ENCODE assay signal across 8 mouse cellular contexts in genomic region chr14:31661671-31662554, GRCm38 (mm10). TPM values are rescaled to one million over a fixed set of nuclear protein-coding genes. Genes with fewer than 3 reads are reported as not detected.
DNase-seq lines count a peak whose midpoint lies in the region; ATAC-seq lines count a peak whose summit lies in the region.

No protein-coding gene starts in this region.

- WGBS in forebrain, embryonic 14.5 days: 2% methylated on average over 44 of the region's 44 CpGs
- WGBS in liver, embryonic 13.5 days (ENCODE audit: insufficient replicate concordance): 9% methylated on average over 44 of the region's 44 CpGs
- 4% methylated on average over 44 of the region's 44 CpGs for WGBS in stomach, embryonic 16.5 days

- peak overlapping the region; percentile 71 for H3K9ac ChIP-seq in forebrain, embryonic 14.5 days (ENCODE audit: low read length)
- H3K9ac ChIP-seq in liver, embryonic 13.5 days: peak overlapping the region; percentile 51
- peak overlapping the region; percentile 80 for H3K9ac ChIP-seq in stomach, embryonic 16.5 days (ENCODE audit: low read length)

- intact Hi-C loops in heart, postnatal 10 days (cut with DNase I): loop anchor here (1.0 to 2.0 kb wide), 2 partner anchors 35 to 43 kb away; no protein-coding TSS in a partner anchor

- no peaks in the 10 kb centered on the region for H3K27me3 ChIP-seq in forebrain, embryonic 14.5 days (replicated peaks; ENCODE audit: control insufficient read depth, insufficient read depth, low read length)
- H3K27me3 ChIP-seq in liver, embryonic 13.5 days: no peaks in the 10 kb centered on the region
- no peaks in the 10 kb centered on the region for H3K27me3 ChIP-seq in stomach, embryonic 16.5 days (ENCODE audit: control insufficient read depth, insufficient read depth, low read length)

- H3K4me2 ChIP-seq in forebrain, embryonic 14.5 days (ENCODE audit: low read length): peak overlapping the region; percentile 70
- H3K4me2 ChIP-seq in liver, embryonic 13.5 days: peak overlapping the region; percentile 76
- peak overlapping the region; percentile 68 for H3K4me2 ChIP-seq in stomach, embryonic 16.5 days (ENCODE audit: low read depth, low read length)

- no peaks in the 10 kb centered on the region for H3K9me3 ChIP-seq in forebrain, embryonic 14.5 days (replicated peaks; ENCODE audit: control insufficient read depth, low read length)
- no peaks in the 10 kb centered on the region for H3K9me3 ChIP-seq in liver, embryonic 13.5 days (replicated peaks)
- no peaks in the 10 kb centered on the region for H3K9me3 ChIP-seq in stomach, embryonic 16.5 days (replicated peaks; ENCODE audit: control insufficient read depth, low read length)

- 0 out of 2 replicates have a peak, but pooled peaks cover under 1% of the 10 kb centered on the region for H3K36me3 ChIP-seq in forebrain, embryonic 14.5 days (ENCODE audit: control insufficient read depth, insufficient read depth, low read length)
- H3K36me3 ChIP-seq in liver, embryonic 13.5 days: peaks cover 2% of the 10 kb centered on the region
- H3K36me3 ChIP-seq in stomach, embryonic 16.5 days (ENCODE audit: control insufficient read depth, insufficient read depth, low read length): peaks cover 4% of the 10 kb centered on the region

- peak; percentile 81 for DNase-seq in cerebellum, adult 11 months
- DNase-seq in forebrain, embryonic 14.5 days (ENCODE audit: low spot score): peak; percentile 96
- peak; percentile 87 to 90 for DNase-seq in heart, postnatal 10 days
- peak; percentile 86 to 94 for DNase-seq in kidney, postnatal 36 days
- DNase-seq in liver, embryonic 13.5 days: peak; percentile 27
- peak; percentile 87 for DNase-seq in neural tube, embryonic 10.5 days (ENCODE audit: extremely low spot score, low spot score)

- H3K4me1 ChIP-seq in forebrain, embryonic 14.5 days (ENCODE audit: control insufficient read depth, insufficient read depth, low read length): peaks cover 56% of the 10 kb centered on the region
- peaks cover 58% of the 10 kb centered on the region for H3K4me1 ChIP-seq in liver, embryonic 13.5 days (replicated peaks)
- H3K4me1 ChIP-seq in stomach, embryonic 16.5 days (ENCODE audit: control insufficient read depth, insufficient read depth, low read length): peaks cover 79% of the 10 kb centered on the region

- H3K4me3 ChIP-seq in forebrain, embryonic 14.5 days (ENCODE audit: low read depth, low read length): peak overlapping the region; percentile 36
- peak overlapping the region; percentile 56 for H3K4me3 ChIP-seq in liver, embryonic 13.5 days (replicated peaks)
- peak overlapping the region; percentile 47 for H3K4me3 ChIP-seq in stomach, embryonic 16.5 days (replicated peaks; ENCODE audit: low read length)

- peak; percentile 66 for ATAC-seq in CD4-positive, CD25-positive, alpha-beta regulatory T cell, adult 4 months
- ATAC-seq in forebrain, embryonic 14.5 days: peak; percentile 92
- peak; percentile 56 for ATAC-seq in liver, embryonic 13.5 days (ENCODE audit: low read depth)
- ATAC-seq in stomach, embryonic 16.5 days (ENCODE audit: insufficient read depth, low FRiP score): peak; percentile 92

- H3K27ac ChIP-seq in forebrain, embryonic 14.5 days (ENCODE audit: low read depth, low read length): peak overlapping the region; percentile 98
- peak overlapping the region; percentile 73 for H3K27ac ChIP-seq in liver, embryonic 13.5 days
- peak overlapping the region; percentile 100 for H3K27ac ChIP-seq in stomach, embryonic 16.5 days (ENCODE audit: low read length)

RNA-seq across cellular contexts. Expression of gene Hacl1, which starts 20.8 kb away (rescaled TPM):
- polyA plus RNA-seq in CD4-positive, CD25-positive, alpha-beta regulatory T cell, adult 4 months (2017; shearing (Covaris generic)): 10 to 100 TPM; 33.3 to 37.9 TPM
- 10.2 and 13.0 TPM in 2 replicates for polyA plus RNA-seq in forebrain, embryonic 14.5 days (2014; fragmentation: Nextera tagmentation; extraction: Ambion mirVana)
- total RNA-seq in heart, postnatal 10 days (2021): 10 to 100 TPM; 13.5 to 13.9 TPM
- 8.1 and 9.6 TPM in 2 replicates for polyA plus RNA-seq in liver, embryonic 13.5 days (2015; fragmentation: Nextera tagmentation; extraction: Ambion mirVana)
- polyA plus RNA-seq in stomach, embryonic 16.5 days (2015; fragmentation: Nextera tagmentation; extraction: Ambion mirVana): 12.5 and 13.1 TPM in 2 replicates

RNA-seq across cellular contexts. Expression of gene Btd, which starts 21.1 kb away (rescaled TPM):
- polyA plus RNA-seq in CD4-positive, CD25-positive, alpha-beta regulatory T cell, adult 4 months (2017; shearing (Covaris generic)): 10 to 100 TPM; 27.1 to 29.5 TPM
- 17.3 and 19.0 TPM in 2 replicates for polyA plus RNA-seq in forebrain, embryonic 14.5 days (2014; fragmentation: Nextera tagmentation; extraction: Ambion mirVana)
- 10 to 100 TPM; 14.5 to 15.0 TPM for total RNA-seq in heart, postnatal 10 days (2021)
- polyA plus RNA-seq in liver, embryonic 13.5 days (2015; fragmentation: Nextera tagmentation; extraction: Ambion mirVana): 8.9 TPM in 2 replicates
- 29.0 and 31.8 TPM in 2 replicates for polyA plus RNA-seq in stomach, embryonic 16.5 days (2015; fragmentation: Nextera tagmentation; extraction: Ambion mirVana)

RNA-seq across cellular contexts. Expression of gene Gm49387, which starts 21.2 kb away (rescaled TPM):
- polyA plus RNA-seq in CD4-positive, CD25-positive, alpha-beta regulatory T cell, adult 4 months (2017; shearing (Covaris generic)): under 1 TPM in 1 of 2 experiments, not detected in 1; 0.62 TPM
- polyA plus RNA-seq in forebrain, embryonic 14.5 days (2014; fragmentation: Nextera tagmentation; extraction: Ambion mirVana): not detected in 2 replicates
- total RNA-seq in heart, postnatal 10 days (2021): 1 to 10 TPM in 1 of 2 experiments, not detected in 1; 1.1 TPM
- 0.69 TPM in 1 of 2 replicates, not detected in the other for polyA plus RNA-seq in liver, embryonic 13.5 days (2015; fragmentation: Nextera tagmentation; extraction: Ambion mirVana)
- 0.77 and 1.5 TPM in 2 replicates for polyA plus RNA-seq in stomach, embryonic 16.5 days (2015; fragmentation: Nextera tagmentation; extraction: Ambion mirVana)

Comparison
In these comparisons a context has a peak if more than half of its experiments do, and no peak if none do; other contexts are left out.
1. Peak in every context shown above with its lines: DNase-seq, ATAC-seq, H3K4me3 ChIP-seq and H3K27ac ChIP-seq.
2. DNase-seq: peak in every context shown above with its lines; median percentile 96 in forebrain, embryonic 14.5 days; 90 in kidney, postnatal 36 days; 88 in heart, postnatal 10 days; 87 in neural tube, embryonic 10.5 days; 81 in cerebellum, adult 11 months; 27 in liver, embryonic 13.5 days.